Mouse (Mus musculus) stomach, embryonic 14.5 days (tissue): ENCODE data around the gene Card19. TPM values are rescaled to one million over a fixed set of nuclear protein-coding genes. Genes with fewer than 3 reads are reported as not detected.

Experiments
- ATAC-seq: fragments of 200-750 bp; cut with Nextera tagmentation; 2 replicates; pipeline ENCODE4 v1.8.0; 2017; ENCODE audit warnings: low read depth, moderate TSS enrichment; ENCODE audit not compliant: insufficient number of reproducible peaks, insufficient read depth, low FRiP score
- H3K27ac ChIP-seq: fragments of 300-500 bp; sonication (generic); 2 replicates; pipeline ENCODE4 v1.5.1; 2014; ENCODE audit warnings: mild to moderate bottlenecking, low read length, moderate library complexity, mixed read lengths
- H3K27me3 ChIP-seq: fragments of 300-500 bp; sonication (generic); 2 replicates; pipeline ENCODE4 v1.6.1; 2014; ENCODE audit warnings: low read length, control low read depth, mixed read lengths; ENCODE audit not compliant: control insufficient read depth, insufficient read depth
- H3K36me3 ChIP-seq: fragments of 300-500 bp; sonication (generic); 2 replicates; pipeline ENCODE4 v1.6.1; 2014; ENCODE audit warnings: mild to moderate bottlenecking, control low read depth, low read length, moderate library complexity, mixed read lengths; ENCODE audit not compliant: control insufficient read depth, insufficient read depth
- H3K4me1 ChIP-seq: fragments of 300-500 bp; sonication (generic); 2 replicates; pipeline ENCODE4 v1.6.1; 2014; ENCODE audit warnings: low read length, control low read depth, mixed read lengths; ENCODE audit not compliant: control insufficient read depth, insufficient read depth
- H3K4me2 ChIP-seq: fragments of 300-500 bp; sonication (generic); replicated peaks from 2 replicates; pipeline ENCODE4 v1.6.1; 2014; ENCODE audit warnings: low read depth, low read length, control low read depth
- H3K4me3 ChIP-seq: fragments of 300-500 bp; sonication (generic); 2 replicates; pipeline ENCODE4 v1.5.1; 2014; ENCODE audit warnings: low read depth, low read length, control low read depth
- H3K9ac ChIP-seq: fragments of 300-500 bp; sonication (generic); replicated peaks from 2 replicates; pipeline ENCODE4 v1.6.1; 2014; ENCODE audit warnings: low read depth, mild to moderate bottlenecking, control low read depth, low read length, moderate library complexity, mixed read lengths
- H3K9me3 ChIP-seq: fragments of 300-500 bp; sonication (generic); 2 replicates; pipeline ENCODE4 v1.6.1; 2016; ENCODE audit warnings: low read depth, low read length, control low read depth; ENCODE audit not compliant: control insufficient read depth
- WGBS: fragments of 180-500 bp; shearing (Covaris S2); extraction: QIAGEN DNeasy Blood & Tissue Kit; methylation state at CpG from one replicate; pipeline ENCODE4 v1.1.7; 2014; 5-methylcytosine and 5-hydroxymethylcytosine counted together
- polyA plus RNA-seq: library from polyadenylated mRNA; unstranded; fragments of >200 nt; fragmentation: Nextera tagmentation; extraction: Ambion mirVana; gene quantifications from 2 replicates; pipeline ENCODE4 v1.2.1, GENCODE M21; 2014

Gene Card19
- polyA plus RNA-seq, 1 experiment from 2014 or later, result 57.0 TPM

GRCm38 (mm10) chr13:49178839-49179585, 36.8 kb downstream of the Card19 start:
- H3K9ac ChIP-seq, result no peak overlapping the region
- no peaks in the 10 kb centered on the region for H3K27me3 ChIP-seq
- 0 out of 2 replicates have a peak, but pooled peaks cover 5% of the 10 kb centered on the region for H3K4me1 ChIP-seq
- 67% methylated on average over 19 of the region's 19 CpGs for WGBS
- no peaks in the 10 kb centered on the region for H3K36me3 ChIP-seq
- H3K4me3 ChIP-seq, result no peak overlapping the region
- no peak overlapping the region for H3K4me2 ChIP-seq
- no peak overlapping the region for H3K27ac ChIP-seq
- H3K9me3 ChIP-seq, result no peaks in the 10 kb centered on the region
- peak; percentile 30; the same call in 1 of the 2 replicates for ATAC-seq

GRCm38 (mm10) chr13:49175509-49175908, 40.3 kb downstream of the Card19 start:
- H3K9me3 ChIP-seq, result no peaks in the 10 kb centered on the region
- WGBS, result 78% methylated on average over 10 of the region's 10 CpGs
- H3K9ac ChIP-seq, result no peak overlapping the region

GRCm38 (mm10) chr13:49172971-49173596, 42.8 kb downstream of the Card19 start:
- Histone ChIP-seq H3K27ac (no peak overlapping the region), H3K9ac (no peak overlapping the region), H3K27me3 (no peaks in the 10 kb centered on the region), H3K4me1 (no peaks in the 10 kb centered on the region), H3K36me3 (no peaks in the 10 kb centered on the region), H3K4me2 (no peak overlapping the region), H3K4me3 (no peak overlapping the region), H3K9me3 (no peaks in the 10 kb centered on the region)
- peak; percentile 76 for ATAC-seq
- WGBS, result 5% methylated on average over 12 of the region's 12 CpGs

More at GRCm38 (mm10) chr13:49175509-49175908, 40.3 kb downstream of the Card19 start:
- H3K4me3 ChIP-seq, result no peak overlapping the region
- H3K4me2 ChIP-seq, result no peak overlapping the region
- no peaks in the 10 kb centered on the region for H3K36me3 ChIP-seq
- no peaks in the 10 kb centered on the region for H3K27me3 ChIP-seq
- no peaks in the 10 kb centered on the region for H3K4me1 ChIP-seq
- ATAC-seq, result no peak
- H3K27ac ChIP-seq, result no peak overlapping the region

GRCm38 (mm10) chr13:49172335-49172734, 43.5 kb downstream of the Card19 start:
- H3K36me3 ChIP-seq, result no peaks in the 10 kb centered on the region
- no peak overlapping the region for H3K9ac ChIP-seq
- H3K4me3 ChIP-seq, result no peak overlapping the region
- ATAC-seq, result no peak
- H3K4me1 ChIP-seq, result no peaks in the 10 kb centered on the region
- 91% methylated on average over 7 of the region's 7 CpGs for WGBS
- no peaks in the 10 kb centered on the region for H3K9me3 ChIP-seq
- no peak overlapping the region for H3K4me2 ChIP-seq
- no peak overlapping the region for H3K27ac ChIP-seq
- H3K27me3 ChIP-seq, result no peaks in the 10 kb centered on the region

- no peak for ATAC-seq
- Histone ChIP-seq H3K4me1 (no peaks in the 10 kb centered on the region), H3K4me2 (no peak overlapping the region), H3K4me3 (no peak overlapping the region), H3K9me3 (no peaks in the 10 kb centered on the region), H3K36me3 (no peaks in the 10 kb centered on the region), H3K27ac (no peak overlapping the region), H3K27me3 (no peaks in the 10 kb centered on the region), H3K9ac (no peak overlapping the region)
- 76% methylated on average over 1 of the region's 1 CpGs for WGBS
Measured at GRCm38 (mm10) chr13:49171729-49172128, 44.1 kb downstream of the Card19 start.

- Histone ChIP-seq H3K4me2 (no peak overlapping the region), H3K4me3 (no peak overlapping the region), H3K9ac (no peak overlapping the region), H3K27ac (no peak overlapping the region), H3K27me3 (no peaks in the 10 kb centered on the region), H3K36me3 (no peaks in the 10 kb centered on the region), H3K4me1 (no peaks in the 10 kb centered on the region), H3K9me3 (no peaks in the 10 kb centered on the region)
- no peak for ATAC-seq
- 87% methylated on average over 11 of the region's 11 CpGs for WGBS
Measured at GRCm38 (mm10) chr13:49170623-49171022, 45.2 kb downstream of the Card19 start.

- Histone ChIP-seq H3K36me3 (no peaks in the 10 kb centered on the region), H3K9me3 (no peaks in the 10 kb centered on the region), H3K27ac (no peak overlapping the region), H3K4me3 (no peak overlapping the region), H3K9ac (no peak overlapping the region), H3K4me1 (no peaks in the 10 kb centered on the region), H3K27me3 (no peaks in the 10 kb centered on the region), H3K4me2 (no peak overlapping the region)
- ATAC-seq, result peak; percentile 80
- 16% methylated on average over 17 of the region's 17 CpGs for WGBS
Measured at GRCm38 (mm10) chr13:49169448-49170207, 46.2 kb downstream of the Card19 start.

- H3K9me3 ChIP-seq, result no peaks in the 10 kb centered on the region
- no peak overlapping the region for H3K4me3 ChIP-seq
- WGBS, result 57% methylated on average over 9 of the region's 9 CpGs
- no peak overlapping the region for H3K4me2 ChIP-seq
- H3K9ac ChIP-seq, result no peak overlapping the region
- no peak overlapping the region for H3K27ac ChIP-seq
- no peaks in the 10 kb centered on the region for H3K4me1 ChIP-seq
- H3K27me3 ChIP-seq, result no peaks in the 10 kb centered on the region
- ATAC-seq, result no peak
- no peaks in the 10 kb centered on the region for H3K36me3 ChIP-seq
Measured at GRCm38 (mm10) chr13:49167081-49167480, 48.8 kb downstream of the Card19 start.
